Mouse (Mus musculus): Measurements from ENCODE around the gene Sptbn1. TPM values are rescaled to one million over a fixed set of nuclear protein-coding genes. Genes with fewer than 3 reads are reported as not detected.

The Sptbn1 gene
- polyA plus RNA-seq, 1 experiment from 2014 or later: 69.7 TPM

DNA sequence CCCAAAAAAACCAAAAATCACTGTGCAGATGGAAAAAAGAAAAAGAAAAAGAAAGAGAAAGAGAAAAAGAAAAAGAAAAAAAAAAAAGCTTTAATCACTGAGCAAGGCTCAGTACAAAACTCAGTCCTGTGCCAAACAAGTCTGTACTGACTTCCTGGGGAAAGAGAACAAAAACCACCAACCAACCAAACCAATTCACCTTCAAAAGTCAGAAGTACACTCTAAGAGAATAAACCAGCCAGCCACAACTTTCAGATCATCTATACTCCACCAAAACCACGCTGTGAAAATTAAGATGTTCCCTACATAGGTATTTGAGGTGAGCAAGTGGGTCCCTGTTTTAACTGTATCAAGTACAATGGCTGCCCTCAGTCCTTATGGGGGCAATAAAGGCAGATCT is 141.1 kb downstream of the Sptbn1 start:
- WGBS: 82% methylated on average over 1 of the region's 1 CpGs
- Histone ChIP-seq H3K36me3 (replicated peaks; ENCODE audit: control insufficient read depth, insufficient read depth, low read depth, low read length) (peaks cover 5% of the 10 kb centered on the region), H3K4me1 (ENCODE audit: control insufficient read depth, insufficient read depth, low read length) (no peaks in the 10 kb centered on the region), H3K27me3 (ENCODE audit: control insufficient read depth, insufficient read depth, low read length) (no peaks in the 10 kb centered on the region), H3K4me2 (ENCODE audit: low read depth, low read length) (no peak overlapping the region), H3K9me3 (replicated peaks; ENCODE audit: control insufficient read depth, low read length) (no peaks in the 10 kb centered on the region), H3K27ac (replicated peaks; ENCODE audit: low read depth, low read length) (no peak overlapping the region), H3K9ac (replicated peaks; ENCODE audit: low read length) (no peak overlapping the region), H3K4me3 (ENCODE audit: low read depth, low read length) (no peak overlapping the region)
- DNase-seq (ENCODE audit: low spot score): no peak
- ATAC-seq (replicated peaks; ENCODE audit: insufficient number of reproducible peaks, low FRiP score, low TSS enrichment, low read depth): no peak

DNA sequence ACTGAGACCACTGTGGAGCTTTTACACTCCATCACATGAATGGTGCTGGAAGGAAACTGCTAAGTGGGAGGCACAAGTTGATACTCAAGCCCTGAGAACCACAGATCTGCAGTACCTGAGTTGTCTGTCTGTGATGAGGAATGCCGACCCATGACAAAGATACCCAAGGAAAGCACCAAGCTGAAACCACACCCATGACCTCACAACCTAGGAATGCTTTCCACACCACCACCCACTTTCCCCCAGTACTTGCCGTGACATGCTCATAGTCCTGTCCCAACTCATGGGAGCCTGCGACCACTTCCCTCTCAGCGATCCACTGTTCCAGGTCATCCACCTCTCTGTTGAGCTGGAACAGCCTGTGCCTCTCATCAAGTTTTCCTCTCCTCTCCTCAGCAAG is 149.9 kb downstream of the Sptbn1 start:
- ATAC-seq (replicated peaks; ENCODE audit: insufficient number of reproducible peaks, low FRiP score, low TSS enrichment, low read depth): no peak
- Histone ChIP-seq H3K4me3 (ENCODE audit: low read depth, low read length) (no peak overlapping the region), H3K4me1 (ENCODE audit: control insufficient read depth, insufficient read depth, low read length) (no peaks in the 10 kb centered on the region), H3K9ac (replicated peaks; ENCODE audit: low read length) (no peak overlapping the region), H3K27me3 (ENCODE audit: control insufficient read depth, insufficient read depth, low read length) (no peaks in the 10 kb centered on the region), H3K27ac (replicated peaks; ENCODE audit: low read depth, low read length) (no peak overlapping the region), H3K9me3 (replicated peaks; ENCODE audit: control insufficient read depth, low read length) (no peaks in the 10 kb centered on the region), H3K36me3 (replicated peaks; ENCODE audit: control insufficient read depth, insufficient read depth, low read depth, low read length) (peaks cover 12% of the 10 kb centered on the region), H3K4me2 (ENCODE audit: low read depth, low read length) (no peak overlapping the region)
- WGBS: 96% methylated on average over 4 of the region's 4 CpGs
- no peak for DNase-seq (ENCODE audit: low spot score)

DNA sequence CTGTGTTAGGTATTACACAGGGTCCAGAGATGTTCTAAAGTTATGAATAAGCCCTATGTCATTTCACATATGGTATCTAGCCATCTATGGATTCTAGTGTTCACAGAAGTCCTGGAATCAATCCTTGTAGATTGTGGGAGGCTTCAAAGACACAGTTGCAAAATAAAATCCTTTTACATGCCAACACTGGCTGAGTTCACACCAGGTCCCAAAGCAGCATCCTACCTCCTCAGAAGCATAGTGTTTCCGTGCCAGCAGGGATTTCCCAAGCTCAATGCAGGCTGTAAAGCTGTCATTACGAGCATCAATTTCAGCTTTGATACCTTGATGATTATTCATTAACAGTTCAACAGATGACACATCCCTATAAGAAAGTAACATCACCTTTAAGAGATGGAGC is 154.3 kb downstream of the Sptbn1 start:
- Histone ChIP-seq H3K9me3 (replicated peaks; ENCODE audit: control insufficient read depth, low read length) (no peaks in the 10 kb centered on the region), H3K9ac (replicated peaks; ENCODE audit: low read length) (no peak overlapping the region), H3K27ac (replicated peaks; ENCODE audit: low read depth, low read length) (no peak overlapping the region), H3K36me3 (replicated peaks; ENCODE audit: control insufficient read depth, insufficient read depth, low read depth, low read length) (no peaks in the 10 kb centered on the region; the same call in none of the 2 replicates), H3K4me3 (ENCODE audit: low read depth, low read length) (no peak overlapping the region), H3K4me2 (ENCODE audit: low read depth, low read length) (no peak overlapping the region), H3K27me3 (ENCODE audit: control insufficient read depth, insufficient read depth, low read length) (no peaks in the 10 kb centered on the region), H3K4me1 (ENCODE audit: control insufficient read depth, insufficient read depth, low read length) (no peaks in the 10 kb centered on the region)
- ATAC-seq (replicated peaks; ENCODE audit: insufficient number of reproducible peaks, low FRiP score, low TSS enrichment, low read depth) (no peak), DNase-seq (ENCODE audit: low spot score) (no peak)
- 93% methylated on average over 2 of the region's 2 CpGs for WGBS

DNA sequence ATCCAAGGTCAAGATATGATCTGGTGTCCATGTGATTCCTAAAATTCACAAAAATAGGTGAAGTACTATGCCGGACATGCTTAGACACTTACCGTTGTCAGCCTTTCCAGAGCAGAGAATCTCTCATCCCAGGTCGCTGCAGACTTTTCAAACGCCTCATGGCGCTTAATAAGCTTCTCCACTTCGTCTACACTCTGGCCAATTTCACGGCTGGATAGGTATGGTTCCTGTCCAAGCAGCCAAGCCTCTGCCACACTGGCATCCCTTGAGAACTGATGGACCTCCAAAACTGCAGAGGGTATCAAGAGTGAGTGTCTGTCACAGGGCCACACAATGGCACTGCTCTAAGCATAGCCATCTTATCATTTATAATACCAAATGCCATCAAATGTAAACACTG is 157.3 kb downstream of the Sptbn1 start:
- H3K9me3 ChIP-seq (replicated peaks; ENCODE audit: control insufficient read depth, low read length): no peaks in the 10 kb centered on the region
- WGBS: 90% methylated on average over 7 of the region's 7 CpGs
- ATAC-seq (replicated peaks; ENCODE audit: insufficient number of reproducible peaks, low FRiP score, low TSS enrichment, low read depth) (no peak), DNase-seq (ENCODE audit: low spot score) (no peak)
- no peak overlapping the region for H3K27ac ChIP-seq (replicated peaks; ENCODE audit: low read depth, low read length)
- no peak overlapping the region for H3K4me3 ChIP-seq (ENCODE audit: low read depth, low read length)
- H3K4me1 ChIP-seq (ENCODE audit: control insufficient read depth, insufficient read depth, low read length): no peaks in the 10 kb centered on the region
- no peak overlapping the region for H3K9ac ChIP-seq (replicated peaks; ENCODE audit: low read length)
- H3K4me2 ChIP-seq (ENCODE audit: low read depth, low read length): no peak overlapping the region
- no peaks in the 10 kb centered on the region for H3K27me3 ChIP-seq (ENCODE audit: control insufficient read depth, insufficient read depth, low read length)
- H3K36me3 ChIP-seq (replicated peaks; ENCODE audit: control insufficient read depth, insufficient read depth, low read depth, low read length): no peaks in the 10 kb centered on the region; the same call in 1 of the 2 replicates

DNA sequence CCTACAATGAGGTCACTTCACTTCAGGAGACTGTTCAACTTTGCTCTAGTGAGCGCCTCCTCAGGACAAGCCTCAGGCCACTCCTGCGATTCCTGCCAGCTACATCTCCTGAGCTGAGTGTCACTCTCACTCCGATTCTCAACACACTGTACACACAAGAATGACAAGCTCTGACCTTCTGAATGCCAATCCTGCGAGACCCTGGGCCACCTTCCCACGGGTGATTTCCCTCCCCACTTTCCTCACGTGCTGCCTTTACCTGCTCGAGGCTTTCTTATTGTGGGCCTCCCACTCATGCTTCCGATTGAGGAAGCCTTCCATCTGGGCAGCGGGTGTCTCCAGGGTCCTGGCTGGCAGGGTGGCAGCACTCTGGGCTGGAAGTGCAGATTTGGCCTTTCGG is 163.8 kb downstream of the Sptbn1 start:
- H3K27ac ChIP-seq (replicated peaks; ENCODE audit: low read depth, low read length): no peak overlapping the region
- no peaks in the 10 kb centered on the region for H3K4me1 ChIP-seq (ENCODE audit: control insufficient read depth, insufficient read depth, low read length)
- no peak for ATAC-seq (replicated peaks; ENCODE audit: insufficient number of reproducible peaks, low FRiP score, low TSS enrichment, low read depth)
- no peak overlapping the region for H3K4me2 ChIP-seq (ENCODE audit: low read depth, low read length)
- no peak overlapping the region for H3K9ac ChIP-seq (replicated peaks; ENCODE audit: low read length)
- no peak overlapping the region for H3K4me3 ChIP-seq (ENCODE audit: low read depth, low read length)
- H3K9me3 ChIP-seq (replicated peaks; ENCODE audit: control insufficient read depth, low read length): no peaks in the 10 kb centered on the region
- DNase-seq (ENCODE audit: low spot score): no peak
- 96% methylated on average over 10 of the region's 10 CpGs for WGBS
- H3K27me3 ChIP-seq (ENCODE audit: control insufficient read depth, insufficient read depth, low read length): no peaks in the 10 kb centered on the region
- H3K36me3 ChIP-seq (replicated peaks; ENCODE audit: control insufficient read depth, insufficient read depth, low read depth, low read length): peaks cover 2% of the 10 kb centered on the region

DNA sequence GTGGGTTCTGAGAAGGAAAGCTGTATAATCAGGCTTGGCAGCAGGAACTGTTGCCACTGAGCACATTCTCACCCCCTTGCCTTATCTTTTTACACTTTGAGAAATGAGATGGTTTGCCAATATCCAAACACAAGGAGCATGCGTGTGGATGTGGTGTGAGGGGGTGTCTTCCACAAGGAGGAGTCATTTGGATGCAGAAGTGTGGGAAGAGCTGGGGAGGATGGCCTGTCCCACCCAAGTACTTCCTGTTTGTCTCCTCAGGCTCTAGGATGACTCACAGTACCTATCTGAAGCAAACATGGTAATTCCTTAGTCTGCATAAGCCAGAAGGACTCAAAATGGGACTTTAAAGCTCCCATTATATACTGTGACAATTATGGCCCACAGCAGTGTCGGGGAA is 165.4 kb downstream of the Sptbn1 start:
- Histone ChIP-seq H3K36me3 (replicated peaks; ENCODE audit: control insufficient read depth, insufficient read depth, low read depth, low read length) (peaks cover 2% of the 10 kb centered on the region), H3K9me3 (replicated peaks; ENCODE audit: control insufficient read depth, low read length) (no peaks in the 10 kb centered on the region), H3K4me3 (ENCODE audit: low read depth, low read length) (no peak overlapping the region), H3K4me2 (ENCODE audit: low read depth, low read length) (no peak overlapping the region), H3K4me1 (ENCODE audit: control insufficient read depth, insufficient read depth, low read length) (no peaks in the 10 kb centered on the region), H3K27me3 (ENCODE audit: control insufficient read depth, insufficient read depth, low read length) (no peaks in the 10 kb centered on the region), H3K27ac (replicated peaks; ENCODE audit: low read depth, low read length) (no peak overlapping the region), H3K9ac (replicated peaks; ENCODE audit: low read length) (no peak overlapping the region)
- ATAC-seq (replicated peaks; ENCODE audit: insufficient number of reproducible peaks, low FRiP score, low TSS enrichment, low read depth): no peak
- 94% methylated on average over 2 of the region's 2 CpGs for WGBS
- DNase-seq (ENCODE audit: low spot score): no peak

DNA sequence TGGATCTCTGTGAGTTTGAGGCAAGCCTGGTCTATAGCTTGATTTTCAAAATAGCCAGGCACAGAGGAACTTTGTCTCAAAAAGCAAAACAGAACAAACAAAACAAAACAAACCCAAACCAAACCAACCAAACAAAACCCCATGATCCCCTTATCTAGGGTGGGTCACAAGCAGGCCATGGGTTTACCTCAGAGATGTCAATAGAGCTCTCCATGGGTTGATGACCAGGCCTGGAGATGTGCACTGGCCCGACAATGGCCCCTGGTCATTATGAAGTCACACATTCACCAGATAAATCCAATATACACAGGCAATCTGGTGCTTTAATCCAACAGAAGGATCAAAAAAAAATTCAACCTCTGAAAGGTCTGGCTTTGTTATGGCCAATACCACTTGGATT is 166.2 kb downstream of the Sptbn1 start:
- 90% methylated on average over 1 of the region's 1 CpGs for WGBS
- no peaks in the 10 kb centered on the region for H3K27me3 ChIP-seq (ENCODE audit: control insufficient read depth, insufficient read depth, low read length)
- H3K4me1 ChIP-seq (ENCODE audit: control insufficient read depth, insufficient read depth, low read length): no peaks in the 10 kb centered on the region
- H3K9me3 ChIP-seq (replicated peaks; ENCODE audit: control insufficient read depth, low read length): no peaks in the 10 kb centered on the region
- no peak for ATAC-seq (replicated peaks; ENCODE audit: insufficient number of reproducible peaks, low FRiP score, low TSS enrichment, low read depth)
- no peak overlapping the region for H3K4me3 ChIP-seq (ENCODE audit: low read depth, low read length)
- H3K9ac ChIP-seq (replicated peaks; ENCODE audit: low read length): no peak overlapping the region
- no peak overlapping the region for H3K27ac ChIP-seq (replicated peaks; ENCODE audit: low read depth, low read length)
- peaks cover 2% of the 10 kb centered on the region for H3K36me3 ChIP-seq (replicated peaks; ENCODE audit: control insufficient read depth, insufficient read depth, low read depth, low read length)
- no peak overlapping the region for H3K4me2 ChIP-seq (ENCODE audit: low read depth, low read length)
- no peak for DNase-seq (ENCODE audit: low spot score)

DNA sequence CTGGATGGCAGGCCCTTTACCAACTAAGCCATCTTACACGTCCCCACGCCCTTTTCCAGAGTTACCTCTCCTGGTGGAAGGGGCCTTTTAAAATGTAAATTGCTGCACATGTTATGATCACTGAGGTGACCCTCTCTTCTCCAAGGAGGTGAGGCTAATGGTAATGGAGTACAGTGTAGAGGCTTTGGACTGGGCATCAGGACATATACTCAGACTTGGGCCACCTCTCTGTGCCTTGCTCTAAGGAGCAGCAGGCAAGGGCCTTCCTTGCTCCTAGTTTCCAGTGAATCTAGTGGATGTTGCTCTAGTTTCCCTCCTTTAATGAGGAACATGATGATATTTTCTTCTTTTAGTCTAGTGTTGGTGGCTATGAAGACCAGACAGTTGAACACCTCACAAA is 166.8 kb downstream of the Sptbn1 start:
- DNase-seq (ENCODE audit: low spot score): no peak
- H3K9ac ChIP-seq (replicated peaks; ENCODE audit: low read length): no peak overlapping the region
- H3K9me3 ChIP-seq (replicated peaks; ENCODE audit: control insufficient read depth, low read length): no peaks in the 10 kb centered on the region
- WGBS: 91% methylated on average over 2 of the region's 2 CpGs
- peaks cover 2% of the 10 kb centered on the region for H3K36me3 ChIP-seq (replicated peaks; ENCODE audit: control insufficient read depth, insufficient read depth, low read depth, low read length)
- H3K27me3 ChIP-seq (ENCODE audit: control insufficient read depth, insufficient read depth, low read length): no peaks in the 10 kb centered on the region
- no peak overlapping the region for H3K27ac ChIP-seq (replicated peaks; ENCODE audit: low read depth, low read length)
- no peak for ATAC-seq (replicated peaks; ENCODE audit: insufficient number of reproducible peaks, low FRiP score, low TSS enrichment, low read depth)
- no peak overlapping the region for H3K4me2 ChIP-seq (ENCODE audit: low read depth, low read length)
- no peaks in the 10 kb centered on the region for H3K4me1 ChIP-seq (ENCODE audit: control insufficient read depth, insufficient read depth, low read length)
- H3K4me3 ChIP-seq (ENCODE audit: low read depth, low read length): no peak overlapping the region
